8 mouse cellular contexts compared by ENCODE assay signal in genomic region chr16:56717224-56718200, GRCm38 (mm10). TPM values are rescaled to one million over a fixed set of nuclear protein-coding genes. Genes with fewer than 3 reads are reported as not detected.
DNase-seq lines count a peak whose midpoint lies in the region; ATAC-seq and TF ChIP-seq lines count a peak whose summit lies in the region.

Tfg (minus strand) TSS chr16:56717450.

- H3K9ac ChIP-seq in MEL (ENCODE audit: control insufficient read depth, low read depth, low read length, poor library complexity, severe bottlenecking) = peak within 1 kb of the TSS; percentile 96
- H3K9ac ChIP-seq in forebrain, postnatal 0 days = peak within 1 kb of the TSS; percentile 88
- peak within 1 kb of the TSS; percentile 77 for H3K9ac ChIP-seq in lung, embryonic 15.5 days

- TF ChIP-seq CTCF in MEL (IDR thresholded peaks at IDR 0.05 in 2 of 3, conservative IDR thresholded peaks at IDR 0.05 in 1 of 3; ENCODE audit: control insufficient read depth in 1 of 3, insufficient read depth in 1 of 3, low read depth in 2 of 3, low read length in 3 of 3, poor library complexity in 1 of 3, severe bottlenecking in 1 of 3) = no peak
- no peak for TF ChIP-seq CTCF in cerebellum, adult 2 months (IDR thresholded peaks at IDR 0.05; ENCODE audit: borderline replicate concordance, insufficient read depth, low read depth, low read length)
- TF ChIP-seq CTCF in forebrain, postnatal 0 days (IDR thresholded peaks at IDR 0.05; ENCODE audit: low read depth) = no peak

- TF ChIP-seq POLR2A in MEL (IDR thresholded peaks at IDR 0.05; ENCODE audit: control insufficient read depth in 1 of 2, insufficient read depth in 1 of 2, low read depth in 1 of 2, low read length in 2 of 2, poor library complexity in 1 of 2) = peak; percentile 38 to 89; a peak in 3 of 4 replicates
- TF ChIP-seq POLR2A in cerebellum, adult 2 months (IDR thresholded peaks at IDR 0.05; ENCODE audit: borderline replicate concordance, insufficient read depth, low read length) = peak; percentile 50

- H3K27ac ChIP-seq in MEL (ENCODE audit: control insufficient read depth, low read depth, low read length) = peak within 1 kb of the TSS; percentile 88
- H3K27ac ChIP-seq in cerebellum, adult 2 months (ENCODE audit: insufficient read depth, low read length) = peak within 1 kb of the TSS; percentile 31; the same call in 1 of the 2 replicates
- H3K27ac ChIP-seq in forebrain, postnatal 0 days (ENCODE audit: low read depth, low read length) = peak within 1 kb of the TSS; percentile 95
- peak within 1 kb of the TSS; percentile 98 for H3K27ac ChIP-seq in lung, embryonic 15.5 days

- peak in 1 of 2 experiments; percentile 35; a peak in 1 of 4 replicates for TF ChIP-seq EP300 in MEL (IDR thresholded peaks at IDR 0.05; ENCODE audit: low read depth in 1 of 2, low read length in 2 of 2)

- peak; percentile 99 for DNase-seq in MEL (ENCODE audit: low read depth, low spot score)
- DNase-seq in cerebellum, adult 2 months = peak; percentile 98 to 99
- DNase-seq in forebrain, postnatal 0 days = peak; percentile 100
- DNase-seq in heart, postnatal 4 days = peak; percentile 100
- DNase-seq in layer of hippocampus, adult 8-10 months (ENCODE audit: low spot score in 2 of 2) = peak; percentile 98 to 99
- peak; percentile 99 for DNase-seq in ovary, adult 18-20 months (ENCODE audit: low spot score)
- peak; percentile 99 for DNase-seq in thymus, postnatal 0 days (ENCODE audit: low spot score)

- no peaks in the 10 kb centered on the region for H3K9me3 ChIP-seq in MEL (replicated peaks; ENCODE audit: insufficient read depth, low read length)
- no peaks in the 10 kb centered on the region for H3K9me3 ChIP-seq in forebrain, postnatal 0 days (ENCODE audit: low read length)
- H3K9me3 ChIP-seq in lung, embryonic 15.5 days = no peaks in the 10 kb centered on the region

- H3K4me2 ChIP-seq in forebrain, postnatal 0 days (ENCODE audit: low read depth) = peak within 1 kb of the TSS; percentile 75
- peak within 1 kb of the TSS; percentile 65 for H3K4me2 ChIP-seq in lung, embryonic 15.5 days

- H3K4me1 ChIP-seq in MEL (ENCODE audit: control insufficient read depth in 1 of 2, insufficient read depth in 2 of 2, low read length in 2 of 2) = peaks cover 8 to 16% of the 10 kb centered on the region in 2 experiments
- no peaks in the 10 kb centered on the region for H3K4me1 ChIP-seq in cerebellum, adult 2 months (ENCODE audit: control insufficient read depth, insufficient read depth, low read length)
- peaks cover 9% of the 10 kb centered on the region; the same call in 1 of the 2 replicates for H3K4me1 ChIP-seq in forebrain, postnatal 0 days (ENCODE audit: insufficient read depth)
- H3K4me1 ChIP-seq in lung, embryonic 15.5 days = peaks cover 17% of the 10 kb centered on the region

- WGBS in cerebellum, adult 2 months = under 1% methylated on average over 62 of the region's 62 CpGs
- 3% methylated on average over 62 of the region's 62 CpGs for WGBS in forebrain, postnatal 0 days
- under 1% methylated on average over 57 of the region's 62 CpGs for WGBS in lung, embryonic 15.5 days

- peaks cover 27% of the 10 kb centered on the region for H3K79me2 ChIP-seq in MEL (ENCODE audit: control insufficient read depth, insufficient read depth, low read length, poor library complexity)

- TF ChIP-seq RAD21 in MEL (IDR thresholded peaks at IDR 0.05; ENCODE audit: low read depth, low read length) = no peak

- H3K4me3 ChIP-seq in MEL (ENCODE audit: control insufficient read depth in 1 of 2, insufficient read depth in 1 of 2, low read depth in 2 of 2, low read length in 2 of 2) = peak within 1 kb of the TSS; percentile 95
- peak within 1 kb of the TSS; percentile 67 for H3K4me3 ChIP-seq in cerebellum, adult 2 months (replicated peaks; ENCODE audit: insufficient read depth, low read depth, low read length)
- H3K4me3 ChIP-seq in forebrain, postnatal 0 days (ENCODE audit: low read depth, low read length) = peak within 1 kb of the TSS; percentile 76
- peak within 1 kb of the TSS; percentile 72 for H3K4me3 ChIP-seq in lung, embryonic 15.5 days

- peaks cover 6 to 29% of the 10 kb centered on the region in 2 experiments for H3K36me3 ChIP-seq in MEL (ENCODE audit: control insufficient read depth in 1 of 2, insufficient read depth in 2 of 2, low read length in 2 of 2)
- H3K36me3 ChIP-seq in forebrain, postnatal 0 days (ENCODE audit: insufficient read depth) = no peaks in the 10 kb centered on the region
- no peaks in the 10 kb centered on the region for H3K36me3 ChIP-seq in lung, embryonic 15.5 days

- ATAC-seq in forebrain, postnatal 0 days = peak; percentile 97
- ATAC-seq in lung, embryonic 15.5 days (ENCODE audit: borderline replicate concordance, extremely low read depth, low FRiP score, low TSS enrichment) = peak; percentile 96

- no peaks in the 10 kb centered on the region for H3K27me3 ChIP-seq in MEL (ENCODE audit: control insufficient read depth in 1 of 2, insufficient read depth in 2 of 2, low read length in 2 of 2)
- H3K27me3 ChIP-seq in cerebellum, adult 2 months (ENCODE audit: control insufficient read depth, insufficient read depth, low read length) = no peaks in the 10 kb centered on the region
- no peaks in the 10 kb centered on the region for H3K27me3 ChIP-seq in forebrain, postnatal 0 days (ENCODE audit: insufficient read depth, low read length)
- no peaks in the 10 kb centered on the region for H3K27me3 ChIP-seq in lung, embryonic 15.5 days

TF ChIP-seq in MEL, 35 proteins besides CTCF, POLR2A, EP300 and RAD21 (continues in another document):
- TF ChIP-seq MYC (IDR thresholded peaks at IDR 0.05; ENCODE audit: low read depth, low read length) (no peak), TCF12 (IDR thresholded peaks at IDR 0.05; ENCODE audit: low read depth, low read length) (peak; percentile 36; the same call in 1 of the 2 replicates), GATA1 (IDR thresholded peaks at IDR 0.05; ENCODE audit: low read depth, low read length) (no peak), CHD2 (IDR thresholded peaks at IDR 0.05; ENCODE audit: low read length) (no peak), TBP (IDR thresholded peaks at IDR 0.05; ENCODE audit: low read depth, low read length) (peak; percentile 29; the same call in 1 of the 2 replicates), ELF1 (IDR thresholded peaks at IDR 0.05; ENCODE audit: low read depth, low read length) (peak; percentile 99), MYB (IDR thresholded peaks at IDR 0.05; ENCODE audit: low read depth, low read length) (no peak), POLR2AphosphoS5 (IDR thresholded peaks at IDR 0.05; ENCODE audit: borderline replicate concordance, low read depth, low read length) (no peak), MAFK (IDR thresholded peaks at IDR 0.05; ENCODE audit: borderline replicate concordance, low read depth, low read length) (no peak), KAT2A (conservative IDR thresholded peaks at IDR 0.05; ENCODE audit: low read depth, low read length) (peak; percentile 35; the same call in 1 of the 2 replicates), TAL1 (IDR thresholded peaks at IDR 0.05; ENCODE audit: low read length) (no peak), MAX (IDR thresholded peaks at IDR 0.05; ENCODE audit: low read length) (peak; percentile 32; the same call in 1 of the 2 replicates), POLR2AphosphoS2 (IDR thresholded peaks at IDR 0.05; ENCODE audit: low read length) (peak; percentile 81; the same call in 1 of the 2 replicates), SMC3 (IDR thresholded peaks at IDR 0.05; ENCODE audit: low read depth, low read length) (no peak), GABPA (IDR thresholded peaks at IDR 0.05; ENCODE audit: low read depth, low read length) (no peak), MEF2A (IDR thresholded peaks at IDR 0.05; ENCODE audit: extremely low read depth, insufficient replicate concordance, low read depth, low read length, poor library complexity, severe bottlenecking) (no peak), CHD1 (IDR thresholded peaks at IDR 0.05; ENCODE audit: low read depth, low read length) (no peak; the same call in 1 of the 2 replicates), JUND (IDR thresholded peaks at IDR 0.05; ENCODE audit: low read depth, low read length) (no peak), ZKSCAN1 (IDR thresholded peaks at IDR 0.05; ENCODE audit: low read depth, low read length) (peak; percentile 50; the same call in 1 of the 2 replicates), ETS1 (IDR thresholded peaks at IDR 0.05; ENCODE audit: low read depth, low read length) (0 out of 2 replicates have a peak, but pooled peaks have one; percentile 19), MXI1 (IDR thresholded peaks at IDR 0.05; ENCODE audit: low read depth, low read length) (peak; percentile 61), RCOR1 (IDR thresholded peaks at IDR 0.05; ENCODE audit: low read depth, low read length) (no peak; the same call in 1 of the 2 replicates), USF1 (IDR thresholded peaks at IDR 0.05; ENCODE audit: low read depth, low read length) (0 out of 2 replicates have a peak, but pooled peaks have one; percentile 41), NRF1 (IDR thresholded peaks at IDR 0.05; ENCODE audit: insufficient read depth, low read depth, low read length, poor library complexity, severe bottlenecking) (peak; percentile 100; the same call in 1 of the 2 replicates), USF2 (IDR thresholded peaks at IDR 0.05; ENCODE audit: borderline replicate concordance in 1 of 2, insufficient read depth in 1 of 2, low read depth in 1 of 2, low read length in 2 of 2) (no peak), E2F4 (IDR thresholded peaks at IDR 0.05; ENCODE audit: borderline replicate concordance, low read depth, low read length) (0 out of 2 replicates have a peak, but pooled peaks have one; percentile 25), UBTF (IDR thresholded peaks at IDR 0.05; ENCODE audit: borderline replicate concordance, insufficient read depth, low read depth, low read length) (no peak), HCFC1 (IDR thresholded peaks at IDR 0.05; ENCODE audit: low read depth, low read length) (peak; percentile 87), ZC3H11A (IDR thresholded peaks at IDR 0.05; ENCODE audit: low read depth, low read length) (no peak)

RNA-seq across cellular contexts. Expression of gene Tfg, which starts in this region (rescaled TPM):
- 50.9 and 52.2 TPM in 2 replicates for total RNA-seq in MEL (2012; rRNA removed)
- 100 to 1,000 TPM in 1 of 2 experiments, not detected in 1; 113 TPM for polyA plus RNA-seq in MEL (2012; ENCODE audit: insufficient read depth in 1 of 2, insufficient read length in 2 of 2, low read depth in 1 of 2, low replicate concordance in 2 of 2, missing spikeins in 1 of 2)
- polyA plus RNA-seq in cerebellum, adult 2 months (2012; rRNA removed) = 113 and 127 TPM in 2 replicates
- total RNA-seq in forebrain, postnatal 0 days (2014; rRNA removed) = 95.9 and 105 TPM in 2 replicates
- polyA plus RNA-seq in forebrain, postnatal 0 days (2015; fragmentation: Nextera tagmentation; extraction: Ambion mirVana) = 151 and 155 TPM in 2 replicates
- 10 to 100 TPM; 70.4 to 73.3 TPM for total RNA-seq in heart, postnatal 4 days (2021)
- total RNA-seq in layer of hippocampus, adult 8-10 months (2022) = 10 to 100 TPM; 55.4 to 63.5 (median 58.6) TPM
- polyA plus RNA-seq in lung, embryonic 15.5 days (2015; fragmentation: Nextera tagmentation; extraction: Ambion mirVana) = 130 and 135 TPM in 2 replicates
- 77.0 and 94.5 TPM in 2 replicates for polyA plus RNA-seq in thymus, postnatal 0 days (2015; fragmentation: Nextera tagmentation; extraction: Ambion mirVana)

Comparison
In these comparisons a context has a peak if more than half of its experiments do, and no peak if none do; other contexts are left out.
1. Peak in every context shown above with its lines: DNase-seq, ATAC-seq, H3K4me3 ChIP-seq and H3K27ac ChIP-seq.
2. H3K27ac ChIP-seq: peak in every context shown above with its lines; median percentile 98 in lung, embryonic 15.5 days; 95 in forebrain, postnatal 0 days; 88 in MEL; 31 in cerebellum, adult 2 months.